Mouse (Mus musculus) fibroblast of lung, adult 2 months (primary cell): ENCODE measurements around the gene Naa38.

Experiments
- DNase-seq: peaks from one replicate; pipeline ENCODE4 v3.0.0-alpha.2; 2011; ENCODE audit warnings: low read depth

Naa38 gene

DNA sequence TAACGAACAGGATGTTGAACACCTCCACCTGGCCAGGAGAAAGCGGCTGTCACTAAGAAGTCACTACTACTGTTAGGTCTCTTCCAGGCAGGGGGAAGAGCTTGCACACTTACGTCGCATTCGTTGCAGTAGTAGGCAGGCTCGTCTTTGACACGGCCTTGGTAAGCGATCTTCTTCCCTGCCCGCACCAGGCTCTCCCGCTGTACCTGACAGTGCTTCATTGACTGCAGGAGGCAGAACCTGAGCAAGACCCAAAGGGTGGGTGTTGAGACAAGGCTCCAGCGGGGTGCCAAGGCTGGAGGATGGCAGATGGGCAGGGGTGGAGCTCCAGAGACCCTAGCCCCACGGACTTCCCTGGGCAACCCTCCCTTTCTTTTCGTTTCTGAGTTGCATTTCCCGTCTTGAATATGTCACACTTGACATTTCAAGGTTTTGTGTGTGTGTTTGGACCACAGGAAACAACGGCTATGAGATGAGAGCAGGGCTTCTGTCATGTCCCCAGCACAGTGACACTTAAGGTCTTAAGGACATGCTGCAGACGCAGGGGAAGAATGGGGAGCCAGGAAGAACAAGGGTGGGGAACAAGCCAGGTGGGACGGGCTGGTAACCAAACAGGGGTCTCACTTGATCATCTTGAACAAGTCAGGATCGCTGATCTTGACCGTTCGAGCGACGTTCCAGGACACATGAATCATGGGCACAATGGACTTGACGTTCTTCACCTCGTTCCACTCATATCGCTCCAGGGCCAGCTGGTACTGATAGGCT is 5.0 kb downstream of the Naa38 start:
- no peak for DNase-seq

GRCm38 (mm10) chr11:69401210-69401637 is 5.9 kb downstream of the Naa38 start:
- DNase-seq, result no peak

DNA sequence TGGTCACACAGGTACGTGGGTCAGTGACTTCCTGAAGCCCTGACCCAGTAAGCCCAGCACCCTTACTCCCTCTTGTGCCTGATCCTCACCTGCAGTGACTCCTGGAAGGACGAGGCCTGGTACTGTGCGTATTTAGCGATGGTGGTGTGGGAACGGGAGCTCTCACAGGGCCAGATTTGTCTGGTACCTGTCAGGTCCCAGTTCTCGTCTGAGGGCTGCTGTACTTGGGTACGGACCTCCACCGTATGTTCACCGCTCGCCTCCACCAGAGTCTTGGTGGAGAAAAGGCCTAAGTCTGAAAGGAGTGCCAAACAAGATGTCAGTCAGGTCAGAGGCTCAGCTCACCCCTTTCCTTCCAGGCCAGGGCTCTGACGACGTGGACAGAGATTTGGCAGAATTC is 6.7 kb downstream of the Naa38 start:
- DNase-seq, result no peak

DNA sequence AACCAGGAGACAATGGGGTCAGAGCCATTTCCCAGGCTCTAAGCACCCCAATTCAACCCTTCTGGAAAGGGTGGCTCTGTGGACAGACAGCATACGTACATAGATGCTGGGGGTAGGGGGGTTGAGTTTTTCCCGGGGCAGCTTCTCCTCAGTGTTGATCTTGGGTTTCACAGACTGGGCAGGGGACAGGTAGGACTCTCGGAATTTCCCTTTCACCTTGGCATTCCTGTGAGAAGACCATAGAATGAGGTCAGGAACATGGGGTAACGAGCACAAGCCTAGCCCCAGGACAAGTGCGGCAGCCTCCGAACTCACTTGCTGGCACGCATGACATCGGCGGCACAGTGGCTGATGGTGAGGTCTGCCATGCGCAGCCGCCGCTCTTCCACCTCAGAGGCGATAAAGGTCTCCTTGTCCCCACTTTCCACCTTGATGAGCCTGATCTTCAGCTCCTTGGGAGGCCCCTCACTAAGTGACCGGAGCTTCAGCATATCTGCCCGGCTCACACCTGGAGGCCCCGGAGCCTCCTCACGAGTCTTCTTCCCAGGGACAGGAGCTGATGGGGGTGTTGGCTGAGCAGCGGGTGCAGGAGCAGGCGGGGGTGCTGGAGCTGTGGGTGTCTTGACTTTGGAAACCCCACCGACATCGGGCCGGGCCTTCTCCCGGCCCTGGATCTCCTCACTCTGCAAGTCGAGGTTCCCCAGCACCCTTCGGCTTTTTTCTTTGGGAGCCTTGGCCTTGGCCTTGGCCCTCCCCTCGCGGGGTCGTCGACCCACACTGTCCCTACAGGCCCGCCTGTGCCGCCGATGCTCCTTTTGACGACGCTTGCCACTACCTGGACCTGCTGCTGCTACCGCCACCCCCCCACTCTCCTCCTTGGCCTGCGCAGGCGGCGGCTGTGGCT is 8.7 kb downstream of the Naa38 start:
- no peak for DNase-seq

GRCm38 (mm10) chr11:69404595-69405396 is 9.5 kb downstream of the Naa38 start:
- no peak for DNase-seq

- DNase-seq, result no peak
These were observed 10.3 kb downstream of the Naa38 start for GRCm38 (mm10) chr11:69405397-69406200.

- DNase-seq, result no peak
These were observed 11.0 kb downstream of the Naa38 start for GRCm38 (mm10) chr11:69406282-69406681.

- DNase-seq, result no peak
These were observed 11.8 kb downstream of the Naa38 start for GRCm38 (mm10) chr11:69406867-69407723.

DNA sequence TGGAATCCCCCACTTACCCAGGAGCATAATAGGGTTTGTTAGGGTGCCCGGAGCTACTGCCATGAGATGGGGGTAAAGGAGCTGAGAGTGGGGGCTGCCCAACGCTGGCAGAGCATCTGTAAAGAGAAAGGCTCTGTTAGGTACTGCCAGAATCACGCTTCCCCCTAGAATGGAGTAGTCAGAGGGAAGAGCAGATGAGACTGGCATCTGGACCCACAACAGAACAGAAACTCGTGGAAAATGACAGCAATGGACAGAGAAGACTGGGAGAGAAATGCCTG is 12.4 kb downstream of the Naa38 start:
- DNase-seq, result no peak

- DNase-seq, result peak; percentile 93
These were observed 13.5 kb downstream of the Naa38 start for GRCm38 (mm10) chr11:69408541-69409377.

DNA sequence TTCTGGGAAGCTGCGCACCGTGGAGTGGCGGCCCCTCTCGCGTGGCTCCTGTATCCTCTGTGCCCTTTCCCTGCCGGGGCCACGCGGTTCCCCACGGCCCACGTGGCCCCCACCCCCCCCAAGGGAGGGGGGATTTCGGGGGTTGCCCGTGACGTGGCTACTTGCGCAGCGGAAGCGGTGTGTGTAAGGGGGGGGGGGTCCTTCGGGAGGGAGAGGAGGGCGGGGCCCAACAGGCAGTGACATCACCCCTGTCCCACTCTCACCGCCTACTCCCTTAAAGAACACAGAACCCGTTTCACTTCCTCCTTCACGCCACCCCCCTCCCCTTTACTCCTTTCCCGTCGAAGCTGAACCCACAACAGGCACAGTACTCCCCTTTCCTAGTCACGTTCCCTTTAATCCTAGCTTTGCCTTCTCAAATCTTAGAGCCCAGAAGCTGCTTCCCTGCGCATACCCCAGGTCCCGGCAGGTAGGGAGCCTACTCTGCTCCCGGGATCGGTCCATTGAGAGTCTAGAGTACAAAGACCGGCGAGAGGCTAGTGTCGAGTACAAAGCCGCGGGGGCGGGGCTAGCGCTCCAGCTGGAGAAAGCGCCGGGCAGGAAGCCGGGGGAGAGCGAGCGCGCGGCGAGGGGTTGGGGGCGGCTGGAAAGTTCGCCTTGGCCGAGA is 14.2 kb downstream of the Naa38 start:
- DNase-seq, result no peak

- DNase-seq, result no peak
These were observed 14.7 kb downstream of the Naa38 start for GRCm38 (mm10) chr11:69410045-69410309.

- DNase-seq, result peak; percentile 83
These were observed 15.2 kb downstream of the Naa38 start for GRCm38 (mm10) chr11:69410310-69411072.

- peak; percentile 87 for DNase-seq
These were observed 15.8 kb downstream of the Naa38 start for GRCm38 (mm10) chr11:69411073-69411535.

DNA sequence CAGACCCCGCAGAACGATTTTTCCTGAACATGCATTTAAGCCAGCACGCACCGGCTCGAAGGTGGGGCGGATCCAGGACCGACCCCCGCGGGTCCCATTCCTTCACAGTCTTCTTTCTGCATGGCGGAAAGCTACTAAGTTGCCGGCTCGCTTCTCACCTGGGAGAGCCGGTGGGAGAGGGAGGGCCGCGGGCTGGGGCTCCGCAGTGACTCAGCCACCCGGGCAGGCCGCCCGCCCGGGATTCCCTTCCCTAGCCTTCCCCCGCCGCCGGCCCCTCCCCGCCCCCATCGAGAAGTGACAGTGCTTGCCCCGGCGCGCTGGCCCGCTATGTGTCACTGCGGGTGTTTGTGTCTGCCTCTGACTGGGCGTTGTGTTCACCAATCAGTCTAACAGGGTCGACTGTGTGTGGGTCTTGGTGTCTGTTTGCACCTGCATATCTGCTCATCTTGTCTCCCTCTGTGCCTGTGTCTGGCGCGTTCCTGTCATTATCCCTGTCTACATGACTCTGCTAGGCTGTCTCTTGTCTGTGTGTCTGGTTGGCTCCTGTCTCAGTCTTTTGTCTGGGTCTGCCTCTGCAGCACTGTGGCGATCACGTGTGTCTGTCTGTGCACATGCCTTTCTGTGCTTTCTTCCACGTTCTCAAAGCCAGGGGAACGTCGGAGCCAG is 16.4 kb downstream of the Naa38 start:
- no peak for DNase-seq

GRCm38 (mm10) chr11:69412548-69412947 is 17.3 kb downstream of the Naa38 start:
- no peak for DNase-seq

DNA sequence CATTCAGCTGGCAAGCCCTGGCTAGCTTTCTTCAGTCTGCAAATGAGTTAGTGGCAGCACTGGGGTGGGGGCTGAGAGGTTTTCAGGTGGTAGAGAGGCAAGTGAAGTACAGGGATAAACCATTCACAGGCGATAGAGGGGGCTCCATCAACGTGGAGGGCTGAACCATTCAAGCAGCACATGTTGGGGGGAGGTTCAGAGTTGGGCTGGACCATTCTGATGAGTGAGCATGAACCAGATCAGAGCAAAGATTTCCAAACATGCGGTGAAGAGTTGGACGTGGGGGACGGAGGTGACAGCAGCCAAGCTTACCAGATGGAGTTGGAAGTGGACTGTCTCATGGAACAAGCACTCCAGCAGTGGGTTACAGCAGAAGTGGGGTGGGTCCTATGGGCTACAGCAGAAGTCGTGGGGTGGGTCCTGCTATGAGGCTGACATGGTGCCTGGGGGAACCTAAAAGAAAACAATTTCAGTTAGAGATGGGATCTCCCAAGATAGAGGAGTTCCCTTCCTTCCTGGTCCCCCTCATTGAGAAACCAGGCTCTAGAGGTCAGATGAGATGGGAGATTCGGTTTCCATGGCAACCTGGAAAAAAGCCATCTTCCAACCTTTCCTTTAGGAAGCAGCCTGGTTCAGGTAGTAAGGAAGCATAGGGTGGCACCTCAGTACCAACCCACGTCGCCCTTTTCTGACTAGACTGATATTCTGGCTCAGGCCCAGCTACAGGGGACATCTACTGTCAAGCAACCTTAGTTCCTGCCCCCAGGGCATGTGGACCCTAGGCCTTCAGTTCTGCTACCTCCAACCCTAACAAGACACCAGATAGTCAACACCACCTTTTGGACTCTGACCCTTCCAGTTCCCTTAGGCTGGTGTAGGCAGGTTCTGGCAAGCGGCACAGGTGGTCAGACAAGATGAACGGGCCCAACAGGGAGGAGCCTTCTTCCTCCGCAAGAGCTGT is 18.2 kb downstream of the Naa38 start, which contains the start of gene Kdm6b:
Gene Kdm6b, minus strand, starts transcription at position 455 of the 961 bp plus-strand sequence.
- DNase-seq, result no peak
